Mouse (Mus musculus): ENCODE results near the gene Olfr1112. TPM values are rescaled to one million over a fixed set of nuclear protein-coding genes. Genes with fewer than 3 reads are reported as not detected.
"Not testable (repeated sequence)": the region's sequence is repeated elsewhere in the genome, so short reads cannot be mapped to it uniquely, and the experiment has no call there.

The Olfr1112 gene
- not detected in 2 replicates for total RNA-seq (2014; fragmentation: Nextera tagmentation)
- total RNA-seq (2017) = not detected in 2 replicates

DNA sequence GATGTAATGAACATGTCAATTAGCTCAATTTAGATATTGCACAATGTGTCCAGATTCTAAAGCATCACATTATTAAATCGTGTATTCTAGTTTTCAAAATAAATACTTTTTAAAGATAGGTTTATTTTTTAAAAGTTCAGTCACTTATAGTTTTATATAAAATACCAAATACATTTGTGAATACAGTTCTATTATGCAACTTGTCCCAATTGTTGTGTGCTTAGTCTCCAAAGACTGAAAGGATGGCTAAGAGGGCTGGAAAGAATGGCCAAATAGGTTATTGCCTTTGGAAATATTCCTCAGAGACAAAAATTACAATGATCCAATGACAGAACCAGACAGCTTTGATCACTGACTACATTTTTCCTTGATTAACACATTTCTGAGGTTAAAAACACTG lies at the start of gene Olfr1112:
Gene Olfr1112, plus strand, starts transcription at position 301 of the 400 bp plus-strand sequence.
- ATAC-seq (replicated peaks; ENCODE audit: poor library complexity, severe bottlenecking) = no peak

GRCm38 (mm10) chr2:87140200-87140599 lies 47.4 kb upstream of the Olfr1112 start, which contains the start of gene Olfr1110:
Gene Olfr1110 (minus strand): TSS chr2:87140300.
- ATAC-seq (replicated peaks; ENCODE audit: poor library complexity, severe bottlenecking) = no peak

- ATAC-seq (replicated peaks; ENCODE audit: poor library complexity, severe bottlenecking) = no peak
These were observed 35.1 kb upstream of the Olfr1112 start, which contains the start of gene Olfr1111 for GRCm38 (mm10) chr2:87152524-87152923. Gene Olfr1111 (minus strand): TSS chr2:87152624.

DNA sequence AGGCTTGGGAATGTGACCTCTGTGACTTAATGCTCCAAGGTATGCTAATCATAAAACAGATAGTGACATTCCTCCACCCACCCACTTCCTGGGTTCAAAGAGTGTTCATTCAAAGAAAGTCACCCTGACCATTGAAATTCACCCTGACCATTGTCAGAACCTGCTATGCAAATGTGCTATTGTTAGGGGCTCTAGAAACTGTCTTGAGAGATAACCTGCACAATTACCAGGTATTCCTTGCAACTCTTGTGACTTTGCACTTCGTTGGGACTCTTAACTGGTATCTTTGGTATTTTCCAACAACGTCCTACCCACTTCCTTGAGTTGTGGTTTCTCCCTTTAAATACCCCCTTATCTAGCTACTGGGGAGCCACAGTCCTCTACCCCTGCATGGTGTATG lies 19.9 kb upstream of the Olfr1112 start:
- not testable (repeated sequence) for ATAC-seq (replicated peaks; ENCODE audit: poor library complexity, severe bottlenecking)

DNA sequence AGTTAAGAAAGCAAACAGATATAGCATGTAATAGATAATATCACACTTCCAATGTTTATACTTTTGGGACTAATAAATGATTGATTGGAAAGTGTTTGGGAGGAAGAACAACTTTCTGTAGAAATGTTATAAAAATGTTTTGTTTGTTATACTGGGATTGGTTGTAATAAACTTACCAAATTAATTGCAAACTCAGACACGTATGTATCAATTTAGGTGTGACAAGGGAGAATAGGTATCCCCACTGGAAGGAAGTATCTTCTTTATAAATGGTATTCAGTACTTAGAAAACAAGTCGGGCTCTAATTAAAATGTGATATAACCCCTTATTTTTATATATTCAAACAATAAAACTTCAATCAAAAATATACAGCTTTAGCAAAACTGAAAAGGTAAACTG lies 21.1 kb downstream of the Olfr1112 start, which contains the start of gene Olfr1113:
Gene Olfr1113, plus strand, starts transcription at position 301 of the 400 bp plus-strand sequence.
- no peak for ATAC-seq (replicated peaks; ENCODE audit: poor library complexity, severe bottlenecking)

Other genes with a start within 250 kb of the Olfr1112 start
- not detected in 2 replicates for gene Olfr1099, start 227.1 kb upstream of the Olfr1112 start, total RNA-seq (2014; fragmentation: Nextera tagmentation)
- not detected in 2 replicates for gene Olfr1099, start 227.1 kb upstream of the Olfr1112 start, total RNA-seq (2017)
- gene Olfr1100, start 207.8 kb upstream of the Olfr1112 start, total RNA-seq (2014; fragmentation: Nextera tagmentation) = not detected in 2 replicates
- not detected in 2 replicates for gene Olfr1100, start 207.8 kb upstream of the Olfr1112 start, total RNA-seq (2017)
- gene Olfr1101, start 196.6 kb upstream of the Olfr1112 start, total RNA-seq (2014; fragmentation: Nextera tagmentation) = not detected in 2 replicates
- not detected in 2 replicates for gene Olfr1101, start 196.6 kb upstream of the Olfr1112 start, total RNA-seq (2017)
- gene Olfr1102, start 189.4 kb upstream of the Olfr1112 start, total RNA-seq (2014; fragmentation: Nextera tagmentation) = not detected in 2 replicates
- gene Olfr1102, start 189.4 kb upstream of the Olfr1112 start, total RNA-seq (2017) = not detected in 2 replicates
- gene Olfr1104, start 160.7 kb upstream of the Olfr1112 start, total RNA-seq (2014; fragmentation: Nextera tagmentation) = not detected in 2 replicates
- not detected in 2 replicates for gene Olfr1104, start 160.7 kb upstream of the Olfr1112 start, total RNA-seq (2017)
- gene Olfr1105, start 151.3 kb upstream of the Olfr1112 start, total RNA-seq (2014; fragmentation: Nextera tagmentation) = not detected in 2 replicates
- gene Olfr1105, start 151.3 kb upstream of the Olfr1112 start, total RNA-seq (2017) = not detected in 2 replicates
- not detected in 2 replicates for gene Olfr1106, start 135.5 kb upstream of the Olfr1112 start, total RNA-seq (2014; fragmentation: Nextera tagmentation)
- not detected in 2 replicates for gene Olfr1106, start 135.5 kb upstream of the Olfr1112 start, total RNA-seq (2017)
- gene Olfr1107, start 112.0 kb upstream of the Olfr1112 start, total RNA-seq (2014; fragmentation: Nextera tagmentation) = not detected in 2 replicates
- not detected in 2 replicates for gene Olfr1107, start 112.0 kb upstream of the Olfr1112 start, total RNA-seq (2017)
- not detected in 2 replicates for gene Olfr1109, start 91.8 kb upstream of the Olfr1112 start, total RNA-seq (2014; fragmentation: Nextera tagmentation)
- not detected in 2 replicates for gene Olfr1109, start 91.8 kb upstream of the Olfr1112 start, total RNA-seq (2017)
- gene Olfr259, start 73.2 kb upstream of the Olfr1112 start, total RNA-seq (2014; fragmentation: Nextera tagmentation) = not detected in 2 replicates
- not detected in 2 replicates for gene Olfr259, start 73.2 kb upstream of the Olfr1112 start, total RNA-seq (2017)
- not detected in 2 replicates for gene Olfr1110, start 47.5 kb upstream of the Olfr1112 start, total RNA-seq (2014; fragmentation: Nextera tagmentation)
- not detected in 2 replicates for gene Olfr1110, start 47.5 kb upstream of the Olfr1112 start, total RNA-seq (2017)
- not detected in 2 replicates for gene Olfr1111, start 35.2 kb upstream of the Olfr1112 start, total RNA-seq (2014; fragmentation: Nextera tagmentation)
- gene Olfr1111, start 35.2 kb upstream of the Olfr1112 start, total RNA-seq (2017) = not detected in 2 replicates
- not detected in 2 replicates for gene Olfr1113, start 21.2 kb downstream of the Olfr1112 start, total RNA-seq (2014; fragmentation: Nextera tagmentation)
- not detected in 2 replicates for gene Olfr1113, start 21.2 kb downstream of the Olfr1112 start, total RNA-seq (2017)
- not detected in 2 replicates for gene Olfr1115, start 60.2 kb downstream of the Olfr1112 start, total RNA-seq (2014; fragmentation: Nextera tagmentation)
- not detected in 2 replicates for gene Olfr1115, start 60.2 kb downstream of the Olfr1112 start, total RNA-seq (2017)
- not detected in 2 replicates for gene Olfr1116, start 79.7 kb downstream of the Olfr1112 start, total RNA-seq (2014; fragmentation: Nextera tagmentation)
- not detected in 2 replicates for gene Olfr1116, start 79.7 kb downstream of the Olfr1112 start, total RNA-seq (2017)
- not detected in 2 replicates for gene Olfr1118, start 119.8 kb downstream of the Olfr1112 start, total RNA-seq (2014; fragmentation: Nextera tagmentation)
- not detected in 2 replicates for gene Olfr1118, start 119.8 kb downstream of the Olfr1112 start, total RNA-seq (2017)
- gene Olfr1120, start 167.0 kb downstream of the Olfr1112 start, total RNA-seq (2014; fragmentation: Nextera tagmentation) = not detected in 2 replicates
- gene Olfr1120, start 167.0 kb downstream of the Olfr1112 start, total RNA-seq (2017) = not detected in 2 replicates
- gene Olfr1121, start 182.1 kb downstream of the Olfr1112 start, total RNA-seq (2014; fragmentation: Nextera tagmentation) = not detected in 2 replicates
- gene Olfr1121, start 182.1 kb downstream of the Olfr1112 start, total RNA-seq (2017) = not detected in 2 replicates
- not detected in 2 replicates for gene Olfr1122, start 198.1 kb downstream of the Olfr1112 start, total RNA-seq (2014; fragmentation: Nextera tagmentation)
- not detected in 2 replicates for gene Olfr1122, start 198.1 kb downstream of the Olfr1112 start, total RNA-seq (2017)
- not detected in 2 replicates for gene Olfr1123, start 228.8 kb downstream of the Olfr1112 start, total RNA-seq (2014; fragmentation: Nextera tagmentation)
- not detected in 2 replicates for gene Olfr1123, start 228.8 kb downstream of the Olfr1112 start, total RNA-seq (2017)
- gene Olfr1124, start 242.5 kb downstream of the Olfr1112 start, total RNA-seq (2014; fragmentation: Nextera tagmentation) = not detected in 2 replicates
- not detected in 2 replicates for gene Olfr1124, start 242.5 kb downstream of the Olfr1112 start, total RNA-seq (2017)